Mouse (Mus musculus): ENCODE data around the gene Mrps7. TPM values are rescaled to one million over a fixed set of nuclear protein-coding genes. Genes with fewer than 3 reads are reported as not detected.
"Not testable (repeated sequence)": the region's sequence is repeated elsewhere in the genome, so short reads cannot be mapped to it uniquely, and the experiment has no call there.

Mrps7 gene
- polyA plus RNA-seq, 1 experiment from 2014 or later = 92.8 TPM

DNA sequence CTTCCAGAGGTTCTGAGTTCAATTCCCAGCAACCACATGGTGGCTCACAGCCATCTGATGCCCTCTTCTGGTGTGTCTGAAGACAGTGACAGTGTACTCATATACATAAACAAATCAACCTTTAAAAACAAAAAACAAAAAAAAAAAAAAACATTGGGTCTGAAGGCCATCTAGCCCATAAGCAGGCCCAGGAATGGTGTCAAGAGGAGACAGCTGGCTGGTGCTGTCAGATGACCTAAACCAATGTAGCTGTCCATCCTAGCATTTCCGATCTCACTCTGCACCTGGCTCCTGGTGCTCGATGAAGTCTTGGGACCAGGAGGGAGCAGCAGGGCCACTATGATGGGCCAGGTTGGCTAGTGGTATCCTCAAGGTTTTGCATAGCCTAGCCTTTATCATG lies 39.0 kb downstream of the Mrps7 start:
- H3K4me3 ChIP-seq = no peak overlapping the region
- H3K4me2 ChIP-seq = no peak overlapping the region
- H3K27me3 ChIP-seq = no peaks in the 10 kb centered on the region
- WGBS = 95% methylated on average over 2 of the region's 2 CpGs
- H3K9me3 ChIP-seq = no peaks in the 10 kb centered on the region
- H3K27ac ChIP-seq = no peak overlapping the region
- ATAC-seq (ENCODE audit: insufficient number of reproducible peaks, insufficient read depth, low FRiP score, low TSS enrichment, low read depth) = no peak
- peaks cover 35% of the 10 kb centered on the region for H3K36me3 ChIP-seq
- H3K4me1 ChIP-seq = no peaks in the 10 kb centered on the region
- H3K9ac ChIP-seq = no peak overlapping the region

DNA sequence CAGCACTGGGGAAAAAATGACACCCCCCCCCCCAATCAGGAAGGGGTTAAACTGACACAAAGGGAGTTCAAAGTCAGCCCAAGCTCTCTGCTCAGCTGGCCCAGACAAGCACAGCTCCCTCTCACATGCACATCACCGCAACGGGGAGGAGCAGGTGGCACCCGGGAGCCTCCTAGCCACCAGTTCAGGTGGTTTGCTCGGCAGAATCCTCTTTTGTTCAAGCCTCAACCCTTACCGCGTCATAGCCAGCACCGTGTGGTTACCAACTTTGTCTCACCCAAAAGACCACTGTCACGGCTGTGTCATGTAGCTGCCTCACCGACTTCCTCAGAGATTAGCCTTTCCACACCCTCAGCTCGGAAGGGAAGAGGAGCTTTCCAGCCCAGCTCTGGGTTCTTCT lies 39.5 kb downstream of the Mrps7 start:
- no peak for ATAC-seq (ENCODE audit: insufficient number of reproducible peaks, insufficient read depth, low FRiP score, low TSS enrichment, low read depth)
- Histone ChIP-seq H3K27ac (no peak overlapping the region), H3K9me3 (no peaks in the 10 kb centered on the region), H3K9ac (no peak overlapping the region), H3K27me3 (no peaks in the 10 kb centered on the region), H3K36me3 (peaks cover 40% of the 10 kb centered on the region), H3K4me3 (no peak overlapping the region), H3K4me1 (no peaks in the 10 kb centered on the region), H3K4me2 (no peak overlapping the region)
- 74% methylated on average over 10 of the region's 10 CpGs for WGBS

DNA sequence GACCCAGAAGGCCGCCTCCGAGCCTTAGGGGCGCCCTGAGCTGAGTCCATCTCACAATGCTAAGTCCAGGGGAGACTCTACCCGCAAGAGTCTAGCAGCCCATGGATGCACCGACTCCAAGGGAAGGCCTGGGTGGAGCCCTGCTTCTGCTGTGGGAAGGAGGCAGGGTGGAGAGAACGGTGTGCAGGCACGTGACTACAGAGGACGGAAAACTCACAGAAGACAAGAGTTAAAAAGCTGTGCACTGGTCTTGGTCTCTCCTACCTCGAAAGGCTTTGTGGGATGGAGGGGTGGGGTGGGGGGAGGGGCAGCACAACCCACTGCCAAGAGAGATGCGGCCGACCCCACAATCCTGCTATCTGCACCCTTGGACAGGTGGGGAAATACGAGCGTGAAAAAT lies 40.6 kb downstream of the Mrps7 start:
- ATAC-seq (ENCODE audit: insufficient number of reproducible peaks, insufficient read depth, low FRiP score, low TSS enrichment, low read depth) = no peak
- Histone ChIP-seq H3K4me2 (no peak overlapping the region), H3K36me3 (peaks cover 48% of the 10 kb centered on the region), H3K9ac (no peak overlapping the region), H3K9me3 (no peaks in the 10 kb centered on the region), H3K27me3 (no peaks in the 10 kb centered on the region), H3K4me1 (no peaks in the 10 kb centered on the region), H3K4me3 (no peak overlapping the region), H3K27ac (no peak overlapping the region)
- 89% methylated on average over 13 of the region's 13 CpGs for WGBS

DNA sequence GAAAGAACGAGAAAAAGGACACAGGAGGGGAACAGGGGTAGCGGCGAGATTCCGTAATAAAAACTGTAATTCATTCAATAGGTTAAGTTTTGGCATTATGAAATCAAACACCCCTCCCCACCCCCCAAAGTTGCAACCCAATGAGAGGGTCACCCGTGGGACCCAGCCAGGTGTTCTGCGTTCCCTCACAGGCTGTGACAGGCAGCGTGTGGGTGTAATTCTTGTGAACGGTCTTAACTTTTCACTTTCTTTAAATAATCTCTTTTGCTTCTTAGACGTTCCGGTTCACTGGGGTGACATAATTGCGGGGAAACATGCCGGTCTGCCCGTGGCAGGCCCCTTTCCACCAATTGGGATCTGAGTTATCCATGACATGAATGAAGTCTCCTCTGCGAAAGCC lies 41.8 kb downstream of the Mrps7 start:
- not testable (repeated sequence) for H3K9me3 ChIP-seq; ATAC-seq (ENCODE audit: insufficient number of reproducible peaks, insufficient read depth, low FRiP score, low TSS enrichment, low read depth); H3K27me3 ChIP-seq; H3K9ac ChIP-seq; H3K4me3 ChIP-seq; H3K4me1 ChIP-seq; H3K27ac ChIP-seq; H3K4me2 ChIP-seq
- H3K36me3 ChIP-seq = peaks cover 55% of the 10 kb centered on the region
- 79% methylated on average over 14 of the region's 14 CpGs for WGBS

DNA sequence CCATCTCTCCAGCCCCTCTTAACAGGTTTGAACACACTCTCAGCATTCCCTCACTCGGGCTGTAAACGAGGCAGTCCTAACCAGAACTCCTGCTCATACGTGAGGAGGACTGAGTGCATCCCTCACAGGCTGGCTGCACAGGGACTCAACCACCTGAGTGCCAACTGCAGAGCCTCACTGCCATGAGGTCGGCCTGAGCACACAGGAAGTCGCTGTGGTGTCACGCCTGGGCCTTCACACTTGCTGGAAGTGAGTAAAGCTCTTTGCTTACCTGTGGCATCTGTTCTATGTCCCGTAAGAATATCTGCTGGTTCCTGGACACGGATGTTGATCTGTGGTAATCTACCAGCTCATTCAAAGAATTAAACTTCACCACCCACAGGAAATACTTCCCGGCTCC lies 42.7 kb downstream of the Mrps7 start:
- no peaks in the 10 kb centered on the region for H3K4me1 ChIP-seq
- H3K36me3 ChIP-seq = peaks cover 64% of the 10 kb centered on the region
- WGBS = 90% methylated on average over 9 of the region's 9 CpGs
- H3K9me3 ChIP-seq = no peaks in the 10 kb centered on the region
- no peaks in the 10 kb centered on the region for H3K27me3 ChIP-seq
- H3K4me3 ChIP-seq = no peak overlapping the region
- no peak for ATAC-seq (ENCODE audit: insufficient number of reproducible peaks, insufficient read depth, low FRiP score, low TSS enrichment, low read depth)
- no peak overlapping the region for H3K27ac ChIP-seq
- H3K4me2 ChIP-seq = no peak overlapping the region
- H3K9ac ChIP-seq = no peak overlapping the region

DNA sequence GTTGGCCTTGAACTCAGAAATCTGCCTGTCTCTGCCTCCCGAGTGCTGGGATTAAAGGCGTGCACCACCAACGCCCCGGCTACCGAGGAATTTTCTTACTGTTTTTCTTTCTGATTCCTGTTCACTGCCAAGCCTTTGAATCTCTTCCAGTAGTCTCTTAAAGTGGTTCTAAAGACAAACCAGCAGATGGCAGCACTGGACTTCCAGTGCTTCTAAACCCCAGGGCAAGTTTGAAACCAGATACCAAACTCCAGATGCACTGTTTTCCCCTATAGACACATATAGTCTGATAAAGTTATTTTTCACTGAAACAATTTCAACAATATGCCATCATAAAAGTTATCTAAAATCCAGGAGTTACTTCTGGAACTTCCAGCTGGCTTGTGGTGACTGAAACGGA lies 43.7 kb downstream of the Mrps7 start:
- no peak overlapping the region for H3K9ac ChIP-seq
- 51% methylated on average over 6 of the region's 6 CpGs for WGBS

DNA sequence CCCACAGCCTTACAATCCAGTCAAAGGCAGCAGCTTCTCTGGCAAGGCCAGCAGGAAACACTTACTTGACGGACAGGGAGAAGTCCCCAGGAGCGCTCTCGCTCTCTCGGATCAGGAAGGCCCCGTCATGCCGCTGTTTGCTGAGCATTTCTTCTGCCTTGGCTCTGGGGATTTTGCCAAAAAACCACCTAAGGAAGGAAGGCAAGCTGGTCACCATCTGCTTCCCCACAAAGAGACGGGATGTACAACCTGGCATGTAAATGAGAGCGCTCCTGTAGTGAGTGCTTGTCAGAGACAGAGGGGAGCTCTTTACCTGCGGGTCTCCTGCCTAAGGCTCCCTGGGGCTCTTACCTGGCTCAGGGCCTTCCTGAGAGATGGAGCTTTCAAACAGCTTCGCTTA lies 46.0 kb downstream of the Mrps7 start:
- Histone ChIP-seq H3K4me3 (no peak overlapping the region), H3K9me3 (no peaks in the 10 kb centered on the region), H3K4me2 (no peak overlapping the region), H3K9ac (no peak overlapping the region), H3K27ac (no peak overlapping the region), H3K4me1 (no peaks in the 10 kb centered on the region), H3K27me3 (no peaks in the 10 kb centered on the region), H3K36me3 (peaks cover 65% of the 10 kb centered on the region)
- no peak for ATAC-seq (ENCODE audit: insufficient number of reproducible peaks, insufficient read depth, low FRiP score, low TSS enrichment, low read depth)
- 61% methylated on average over 10 of the region's 10 CpGs for WGBS

More for the DNA sequence above, 43.7 kb downstream of the Mrps7 start:
- H3K36me3 ChIP-seq = peaks cover 66% of the 10 kb centered on the region
- ATAC-seq (ENCODE audit: insufficient number of reproducible peaks, insufficient read depth, low FRiP score, low TSS enrichment, low read depth) = no peak
- H3K4me1 ChIP-seq = no peaks in the 10 kb centered on the region
- no peak overlapping the region for H3K4me2 ChIP-seq
- H3K4me3 ChIP-seq = no peak overlapping the region
- no peaks in the 10 kb centered on the region for H3K9me3 ChIP-seq
- peak overlapping the region; percentile 12; the same call in 1 of the 2 replicates for H3K27ac ChIP-seq
- no peaks in the 10 kb centered on the region for H3K27me3 ChIP-seq

DNA sequence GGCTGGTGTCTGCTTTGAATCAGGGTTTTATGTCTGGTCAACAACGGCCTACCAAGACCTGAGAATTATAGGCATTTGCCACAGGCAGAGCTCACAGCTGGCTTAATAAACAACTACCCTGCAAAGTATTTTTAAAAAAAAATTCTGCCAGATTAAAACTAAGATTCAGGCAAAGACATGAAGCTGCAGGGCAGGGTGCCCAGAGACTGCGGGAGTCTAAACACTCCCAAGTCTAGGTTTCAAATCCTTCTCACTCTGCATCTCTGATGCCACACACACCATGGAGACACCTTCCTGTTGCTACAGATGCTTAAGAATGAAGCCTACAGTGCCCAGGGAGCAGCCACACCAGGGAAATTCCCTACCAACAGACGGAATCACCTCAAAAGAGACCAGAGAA lies 48.0 kb downstream of the Mrps7 start:
- Histone ChIP-seq H3K4me3 (no peak overlapping the region), H3K27ac (no peak overlapping the region), H3K4me1 (no peaks in the 10 kb centered on the region), H3K36me3 (peaks cover 56% of the 10 kb centered on the region), H3K4me2 (no peak overlapping the region), H3K27me3 (no peaks in the 10 kb centered on the region), H3K9ac (no peak overlapping the region), H3K9me3 (no peaks in the 10 kb centered on the region)
- 81% methylated on average over 3 of the region's 3 CpGs for WGBS
- no peak for ATAC-seq (ENCODE audit: insufficient number of reproducible peaks, insufficient read depth, low FRiP score, low TSS enrichment, low read depth)

DNA sequence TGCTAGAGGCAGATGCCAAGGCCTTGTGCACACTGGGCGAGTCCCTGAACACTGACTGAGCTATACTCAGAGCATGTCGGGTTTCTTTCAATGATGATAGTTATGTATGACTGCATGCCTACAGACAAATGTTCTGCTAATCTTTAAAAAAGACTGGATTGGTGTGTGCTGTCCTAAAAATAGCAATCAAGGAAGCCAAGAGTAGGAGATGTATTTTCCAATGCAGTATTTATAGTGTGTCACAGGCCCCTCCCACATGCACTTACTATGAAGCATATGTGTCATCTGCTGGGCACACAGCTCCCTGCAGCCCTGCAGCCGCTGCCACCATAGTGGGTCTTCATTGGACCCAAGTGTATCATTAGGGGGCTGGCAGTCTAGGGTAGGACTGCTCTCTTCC lies 49.5 kb downstream of the Mrps7 start:
- Histone ChIP-seq H3K36me3 (peaks cover 47% of the 10 kb centered on the region), H3K9ac (no peak overlapping the region), H3K27me3 (no peaks in the 10 kb centered on the region), H3K27ac (no peak overlapping the region), H3K4me3 (no peak overlapping the region), H3K9me3 (no peaks in the 10 kb centered on the region), H3K4me1 (no peaks in the 10 kb centered on the region), H3K4me2 (no peak overlapping the region)
- no peak for ATAC-seq (ENCODE audit: insufficient number of reproducible peaks, insufficient read depth, low FRiP score, low TSS enrichment, low read depth)
- WGBS = 84% methylated on average over 3 of the region's 3 CpGs

DNA sequence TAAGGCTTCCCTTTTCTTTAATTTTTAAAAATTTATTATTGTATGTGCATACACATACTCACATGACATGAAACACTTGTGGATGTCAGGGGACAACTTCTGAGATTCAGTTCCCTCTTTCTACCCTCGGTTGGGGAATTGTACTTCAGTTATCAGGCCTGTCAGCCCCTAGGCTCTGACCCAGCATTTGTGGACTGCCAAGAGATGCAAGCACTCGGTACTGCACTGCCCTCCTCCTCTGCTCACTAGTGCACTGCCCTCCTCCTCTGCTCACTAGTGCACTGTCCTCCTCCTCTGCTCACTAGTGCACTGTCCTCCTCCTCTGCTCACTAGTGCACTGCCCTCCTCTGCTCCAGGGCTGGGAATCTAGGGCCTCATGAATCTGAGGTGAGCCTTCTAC lies 50.4 kb downstream of the Mrps7 start:
- H3K4me2 ChIP-seq = no peak overlapping the region
- H3K36me3 ChIP-seq = peaks cover 41% of the 10 kb centered on the region
- no peak for ATAC-seq (ENCODE audit: insufficient number of reproducible peaks, insufficient read depth, low FRiP score, low TSS enrichment, low read depth)
- H3K4me3 ChIP-seq = no peak overlapping the region
- H3K4me1 ChIP-seq = no peaks in the 10 kb centered on the region
- no peak overlapping the region; the same call in 1 of the 2 replicates for H3K27ac ChIP-seq
- no peaks in the 10 kb centered on the region for H3K27me3 ChIP-seq
- H3K9ac ChIP-seq = no peak overlapping the region
- 68% methylated on average over 2 of the region's 2 CpGs for WGBS
- no peaks in the 10 kb centered on the region for H3K9me3 ChIP-seq

Other genes with a start within 250 kb of the Mrps7 start
- 4.0 and 6.2 TPM in 2 replicates for gene Hid1, start 236.2 kb upstream of the Mrps7 start, polyA plus RNA-seq (2015; fragmentation: Nextera tagmentation; extraction: Ambion mirVana)
- gene Cdr2l, start 222.0 kb upstream of the Mrps7 start, polyA plus RNA-seq (2015; fragmentation: Nextera tagmentation; extraction: Ambion mirVana) = 12.3 and 14.1 TPM in 2 replicates
- 173 and 181 TPM in 2 replicates for gene Mrpl58, start 200.2 kb upstream of the Mrps7 start, polyA plus RNA-seq (2015; fragmentation: Nextera tagmentation; extraction: Ambion mirVana)
- 880 and 943 TPM in 2 replicates for gene Atp5h, start 184.0 kb upstream of the Mrps7 start, polyA plus RNA-seq (2015; fragmentation: Nextera tagmentation; extraction: Ambion mirVana)
- gene Kctd2, start 183.8 kb upstream of the Mrps7 start, polyA plus RNA-seq (2015; fragmentation: Nextera tagmentation; extraction: Ambion mirVana) = 9.6 and 17.5 TPM in 2 replicates
- gene Trim80, start 163.4 kb upstream of the Mrps7 start, polyA plus RNA-seq (2015; fragmentation: Nextera tagmentation; extraction: Ambion mirVana) = 0.14 TPM in 1 of 2 replicates, not detected in the other
- gene Slc16a5, start 141.5 kb upstream of the Mrps7 start, polyA plus RNA-seq (2015; fragmentation: Nextera tagmentation; extraction: Ambion mirVana) = 0.17 and 0.44 TPM in 2 replicates
- 11.6 and 11.9 TPM in 2 replicates for gene Armc7, start 128.3 kb upstream of the Mrps7 start, polyA plus RNA-seq (2015; fragmentation: Nextera tagmentation; extraction: Ambion mirVana)
- 77.2 and 85.3 TPM in 2 replicates for gene Nt5c, start 112.1 kb upstream of the Mrps7 start, polyA plus RNA-seq (2015; fragmentation: Nextera tagmentation; extraction: Ambion mirVana)
- gene Jpt1, start 89.5 kb upstream of the Mrps7 start, polyA plus RNA-seq (2015; fragmentation: Nextera tagmentation; extraction: Ambion mirVana) = 566 and 584 TPM in 2 replicates
- gene Sumo2, start 67.6 kb upstream of the Mrps7 start, polyA plus RNA-seq (2015; fragmentation: Nextera tagmentation; extraction: Ambion mirVana) = 1,193 and 1,231 TPM in 2 replicates
- gene Nup85, start 39.5 kb upstream of the Mrps7 start, polyA plus RNA-seq (2015; fragmentation: Nextera tagmentation; extraction: Ambion mirVana) = 180 and 186 TPM in 2 replicates
- gene Gga3, start 126 bp downstream of the Mrps7 start, polyA plus RNA-seq (2015; fragmentation: Nextera tagmentation; extraction: Ambion mirVana) = 18.9 and 24.6 TPM in 2 replicates
- gene Mif4gd, start 9.0 kb downstream of the Mrps7 start, polyA plus RNA-seq (2015; fragmentation: Nextera tagmentation; extraction: Ambion mirVana) = 20.2 and 20.6 TPM in 2 replicates
- 25.0 and 28.0 TPM in 2 replicates for gene Slc25a19, start 24.4 kb downstream of the Mrps7 start, polyA plus RNA-seq (2015; fragmentation: Nextera tagmentation; extraction: Ambion mirVana)
- gene Grb2, start 104.7 kb downstream of the Mrps7 start, polyA plus RNA-seq (2015; fragmentation: Nextera tagmentation; extraction: Ambion mirVana) = 77.7 and 108 TPM in 2 replicates
- gene Tmem94, start 161.5 kb downstream of the Mrps7 start, polyA plus RNA-seq (2015; fragmentation: Nextera tagmentation; extraction: Ambion mirVana) = 24.8 and 24.9 TPM in 2 replicates
- 16.1 and 17.3 TPM in 2 replicates for gene Caskin2, start 209.7 kb downstream of the Mrps7 start, polyA plus RNA-seq (2015; fragmentation: Nextera tagmentation; extraction: Ambion mirVana)
- gene Tsen54, start 210.8 kb downstream of the Mrps7 start, polyA plus RNA-seq (2015; fragmentation: Nextera tagmentation; extraction: Ambion mirVana) = 31.3 and 34.6 TPM in 2 replicates
- 8.1 and 9.5 TPM in 2 replicates for gene Llgl2, start 220.1 kb downstream of the Mrps7 start, polyA plus RNA-seq (2015; fragmentation: Nextera tagmentation; extraction: Ambion mirVana)